Mouse (Mus musculus) spleen, postnatal 10 days (tissue): ENCODE results near the gene Cep95.
"Not testable (repeated sequence)": the region's sequence is repeated elsewhere in the genome, so short reads cannot be mapped to it uniquely, and the experiment has no call there.

Source experiments
- DNase-seq, 2 experiments: peaks; one replicate each; pipeline ENCODE4 v3.0.0; 2021 to 2022; ENCODE audit warnings: low spot score in 2 of 2

The Cep95 gene

DNA sequence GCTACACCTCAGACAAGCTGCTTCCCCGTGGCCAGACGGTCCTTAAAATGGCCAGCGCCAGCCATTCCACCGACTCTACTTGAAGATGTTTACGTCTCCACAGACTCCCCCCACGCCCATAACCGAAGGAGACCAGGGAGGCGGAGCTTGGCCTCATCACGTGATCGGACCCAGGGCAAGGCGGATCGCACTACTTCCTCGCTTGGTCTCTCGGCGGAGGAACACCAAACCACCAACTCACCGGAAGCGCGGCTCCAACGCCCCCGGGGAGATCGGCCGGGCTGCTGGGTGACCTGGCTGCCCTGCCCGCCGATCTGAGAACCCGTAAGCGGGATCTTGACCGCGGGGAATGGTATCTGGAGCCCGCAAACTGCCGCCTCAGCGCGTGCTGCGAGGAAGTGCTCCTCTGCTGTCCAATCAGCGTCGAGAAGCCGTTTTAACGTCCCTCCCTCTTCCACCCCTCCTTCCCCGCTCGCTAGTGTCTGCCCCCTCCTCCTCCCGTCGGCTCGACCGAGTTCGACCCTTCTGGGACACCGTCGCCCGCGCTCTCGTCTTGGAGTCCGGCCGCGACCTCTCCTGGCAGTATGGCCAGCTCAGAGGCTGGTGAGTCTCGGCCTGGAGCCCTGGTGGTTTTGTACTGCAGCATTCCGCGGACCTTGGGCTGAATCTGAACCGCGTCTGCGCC, at the start of gene Cep95, which contains the start of gene Ddx5:
Cep95 (plus strand) TSS at position 478 of the 685 bp plus-strand sequence.
Ddx5 (minus strand) TSS at position 411 of the 685 bp plus-strand sequence.
- peak; percentile 99 to 100 for DNase-seq

DNA sequence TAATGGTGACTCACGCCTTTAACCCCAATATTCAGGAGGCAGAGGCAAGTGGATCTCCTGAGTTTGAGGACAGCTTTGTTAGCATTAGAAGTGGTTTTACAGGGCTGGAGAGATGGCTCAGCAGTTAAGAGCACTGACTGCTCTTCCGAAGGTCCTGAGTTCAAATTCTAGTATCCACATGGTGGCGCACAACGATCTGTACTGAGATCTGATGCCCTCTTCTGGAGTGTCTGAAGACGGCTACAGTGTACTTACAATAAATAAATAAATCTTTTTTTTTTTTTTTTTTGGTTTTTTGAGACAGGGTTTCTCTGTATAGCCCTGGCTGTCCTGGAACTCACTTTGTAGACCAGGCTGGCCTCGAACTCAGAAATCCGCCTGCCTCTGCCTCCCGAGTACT, 48.3 kb upstream of the Cep95 start:
- DNase-seq, result not testable (repeated sequence)

DNA sequence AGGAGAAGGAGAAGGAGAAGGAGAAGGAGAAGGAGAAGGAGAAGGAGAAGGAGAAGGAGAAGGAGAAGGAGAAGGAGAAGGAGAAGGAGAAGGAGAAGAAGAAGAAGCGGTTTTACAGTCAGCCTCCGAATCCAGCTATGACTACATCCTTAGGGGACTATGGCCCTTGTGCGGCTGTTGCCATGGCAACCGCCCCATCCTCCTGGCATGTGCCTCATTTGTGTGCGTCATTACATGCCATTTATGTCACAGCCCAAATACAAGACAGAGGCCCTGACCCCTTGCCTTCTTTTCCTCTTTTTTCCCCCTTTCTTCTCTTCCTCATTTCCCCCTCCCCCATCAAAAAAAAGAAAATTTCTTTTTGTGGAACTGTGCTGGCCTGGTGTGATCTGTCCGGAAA, 47.8 kb upstream of the Cep95 start:
- no peak for DNase-seq

DNA sequence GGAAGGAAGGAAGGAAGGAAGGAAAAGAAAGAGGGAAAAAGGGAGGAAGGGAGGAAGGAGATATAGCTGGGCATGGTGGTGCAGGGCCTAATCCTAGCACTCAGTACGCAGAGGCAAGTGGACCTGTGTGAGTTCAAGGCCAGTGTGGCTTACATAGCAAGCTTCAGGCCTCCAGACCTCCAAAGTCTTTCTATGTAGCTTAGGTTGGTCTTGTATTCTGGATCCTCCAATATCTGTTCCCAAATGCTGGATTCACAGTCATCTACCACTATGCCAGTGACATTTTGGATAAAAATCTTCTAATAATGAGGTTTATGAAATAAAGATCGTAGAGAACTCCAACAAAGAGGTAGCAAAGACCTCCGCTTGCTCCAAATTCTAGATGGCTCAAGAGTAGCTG, 47.2 kb upstream of the Cep95 start:
- DNase-seq, result no peak

DNA sequence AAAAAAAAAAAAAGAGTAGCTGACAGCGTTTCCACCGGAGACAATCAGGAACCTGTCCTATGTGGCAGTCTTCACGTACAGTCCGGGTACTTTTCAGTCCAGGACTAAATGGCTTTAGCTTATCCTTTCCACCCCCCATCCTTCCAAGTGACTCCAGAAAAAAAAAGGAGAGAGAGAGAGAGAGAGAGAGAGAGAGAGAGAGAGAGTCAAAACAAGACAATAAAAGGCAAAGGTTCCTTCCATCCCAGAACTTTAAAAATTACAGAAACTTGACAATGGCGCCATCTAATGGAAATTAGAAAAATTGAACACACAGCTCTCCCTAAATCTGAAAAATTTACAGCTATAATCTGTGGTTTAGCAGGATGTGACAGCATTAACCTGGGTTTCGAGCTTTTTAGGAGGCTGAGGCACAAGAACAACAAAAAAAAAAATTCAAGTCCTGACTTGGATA, 46.6 kb upstream of the Cep95 start:
- no peak for DNase-seq

DNA sequence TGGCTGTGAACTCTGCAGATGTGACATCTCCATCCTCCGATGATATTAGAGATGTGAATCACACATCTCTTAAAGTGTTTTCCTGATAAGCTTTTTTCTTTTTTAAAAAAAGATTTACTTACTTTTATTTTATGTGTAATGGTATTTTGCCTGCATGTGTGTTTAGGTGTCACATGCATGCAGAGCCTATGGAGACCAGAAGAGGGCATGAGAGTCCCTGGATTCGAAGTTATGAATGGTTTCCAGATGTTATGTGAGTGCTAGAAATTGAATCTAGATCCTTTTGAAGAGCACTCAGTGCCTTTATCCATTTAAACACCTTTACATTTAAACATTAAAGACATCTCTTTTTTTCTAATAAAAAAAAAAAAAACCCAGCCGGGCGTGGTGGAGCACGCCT, 44.1 kb upstream of the Cep95 start:
- DNase-seq, result no peak

DNA sequence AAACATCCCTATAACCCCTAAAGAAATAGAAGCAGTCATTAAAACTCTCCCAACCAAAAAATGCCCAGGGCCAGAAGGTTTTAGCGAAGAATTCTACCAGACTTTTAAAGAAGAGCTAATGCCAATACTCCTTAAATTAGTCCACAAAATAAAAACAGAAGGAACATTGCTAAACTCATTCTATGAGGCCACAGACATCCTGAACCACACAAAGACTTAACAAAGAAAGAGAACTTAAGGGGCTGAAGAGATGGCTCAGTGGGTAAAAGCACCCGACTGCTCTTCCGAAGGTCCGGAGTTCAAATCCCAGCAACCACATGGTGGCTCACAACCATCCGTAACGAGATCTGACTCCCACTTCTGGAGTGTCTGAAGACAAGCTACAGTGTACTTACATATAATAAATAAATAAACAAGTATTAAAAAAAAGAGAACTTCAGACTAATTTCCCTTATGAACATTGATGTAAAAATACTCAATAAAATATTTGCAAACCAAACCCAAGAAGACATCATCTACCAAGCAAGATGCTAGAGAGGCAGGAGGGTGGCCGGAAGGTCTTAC, 39.4 kb upstream of the Cep95 start:
- not testable (repeated sequence) for DNase-seq

DNA sequence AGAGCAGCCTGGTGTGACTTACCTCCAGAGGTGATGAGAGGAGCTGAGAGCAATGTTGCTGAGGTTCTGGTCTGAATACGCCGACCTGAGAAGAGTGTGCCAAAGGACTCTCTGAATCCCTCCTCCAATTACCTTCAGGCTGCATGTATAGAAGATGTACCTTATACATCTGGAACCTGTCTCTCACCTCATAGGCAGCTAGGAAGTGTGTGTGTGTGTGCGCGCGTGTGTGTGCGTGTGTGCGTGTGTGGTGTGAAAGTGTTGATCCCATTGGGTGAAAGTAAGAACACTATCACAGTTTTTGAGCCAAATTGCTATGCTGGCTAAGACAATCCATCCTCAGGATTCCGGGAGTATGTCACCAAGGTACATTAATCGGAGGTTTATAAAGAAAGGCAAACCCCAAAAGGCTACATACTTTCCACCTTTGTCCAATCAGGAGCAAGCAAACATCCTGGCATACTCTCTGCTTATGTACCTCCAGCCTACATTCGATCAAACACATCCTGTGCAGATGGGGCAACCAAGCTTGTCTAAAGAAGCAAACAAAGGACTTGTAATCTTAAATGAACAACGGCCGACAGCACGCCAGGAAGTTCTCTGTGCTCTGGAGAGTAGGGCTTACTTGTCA, 38.8 kb upstream of the Cep95 start, which contains the start of gene Pecam1:
Pecam1 (minus strand) TSS at position 508 of the 631 bp plus-strand sequence.
- peak; percentile 26 to 46 for DNase-seq

DNA sequence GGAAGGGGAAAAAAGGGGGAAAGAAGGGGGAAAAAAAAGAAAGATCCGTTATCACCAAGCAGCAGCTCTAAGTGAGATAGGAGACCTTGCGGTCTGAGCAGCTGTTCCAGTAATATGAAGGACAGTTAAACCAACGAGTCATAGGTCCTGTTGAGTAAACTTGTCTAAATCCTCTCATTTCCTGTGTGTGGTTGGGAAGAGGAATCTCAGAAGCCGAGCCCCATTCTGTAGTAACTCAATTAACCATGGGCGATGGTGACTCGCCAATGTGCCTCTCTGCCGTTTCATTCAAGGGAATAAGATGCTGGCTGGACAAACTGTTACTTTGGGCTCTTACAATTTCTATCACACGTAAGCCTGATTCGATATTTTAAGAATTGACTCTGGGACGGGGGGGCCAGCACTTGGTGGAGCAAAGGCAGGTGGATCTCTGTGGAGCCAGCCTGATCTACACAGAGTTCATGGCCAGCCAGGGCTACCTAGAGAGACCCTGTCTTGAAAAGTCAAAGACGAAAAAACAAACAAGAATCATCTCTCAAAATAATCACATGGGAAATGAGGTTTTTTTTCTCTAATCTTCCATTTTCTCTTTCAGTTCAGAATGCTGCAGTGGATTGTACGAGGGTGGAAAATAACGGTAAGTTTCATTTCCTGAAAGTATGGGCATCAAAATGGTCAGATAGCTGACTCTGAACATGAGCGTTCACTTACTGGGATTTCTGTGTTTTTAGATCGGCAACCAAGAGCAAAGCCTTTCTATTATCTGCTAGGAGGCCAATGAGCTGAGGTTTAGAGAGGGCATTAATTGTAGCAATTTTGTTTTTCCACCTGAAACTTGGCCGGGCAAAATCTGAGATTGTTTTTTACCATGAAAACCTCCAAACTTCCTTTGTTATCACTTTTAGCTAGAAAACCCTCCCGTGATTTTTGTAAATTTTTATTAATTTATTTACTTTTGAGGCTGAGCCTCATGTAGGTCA, 37.7 kb upstream of the Cep95 start, which contains the start of gene Milr1:
Milr1 (plus strand) TSS at position 188 of the 980 bp plus-strand sequence.
- no peak for DNase-seq

DNA sequence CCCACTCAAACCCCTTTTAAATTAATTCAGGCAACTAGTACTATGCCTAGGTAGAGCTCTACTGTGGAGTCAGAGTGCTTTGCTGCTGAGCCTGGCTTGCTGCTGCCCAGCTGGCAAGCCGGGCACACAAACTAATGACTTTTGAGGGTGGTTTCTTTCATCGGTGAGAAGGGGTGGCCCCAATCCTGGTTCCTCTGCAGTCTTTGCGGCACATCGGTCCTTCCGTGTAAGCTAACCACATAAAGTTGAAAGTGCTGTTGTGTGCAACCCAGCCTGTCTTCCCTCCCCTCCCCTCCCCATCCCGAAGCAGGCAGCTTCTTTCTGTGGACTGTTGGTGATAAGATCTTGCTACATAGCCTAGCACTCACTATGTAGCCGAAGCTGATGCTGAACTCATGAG, 36.9 kb upstream of the Cep95 start:
- DNase-seq, result peak; percentile 40 to 69

DNA sequence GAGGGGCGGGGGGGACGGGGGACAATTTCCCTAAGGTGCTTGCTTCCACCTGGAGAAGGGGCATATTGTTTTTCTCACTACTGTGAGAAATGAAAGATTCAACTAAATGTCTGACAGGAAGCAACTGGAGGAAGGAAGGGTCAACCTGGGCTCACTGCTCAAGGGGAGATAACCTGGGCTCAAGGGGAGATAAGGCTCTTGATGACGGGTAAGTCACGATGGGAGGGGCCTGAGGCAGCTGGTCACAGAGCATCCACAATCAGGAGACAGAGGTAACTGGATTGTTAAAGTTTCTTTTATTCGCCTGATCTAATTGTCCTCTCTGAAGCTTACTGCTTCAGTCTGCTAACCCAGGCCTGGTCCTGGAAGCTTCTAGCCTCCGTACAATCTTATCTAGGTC, 35.7 kb upstream of the Cep95 start:
- no peak for DNase-seq

DNA sequence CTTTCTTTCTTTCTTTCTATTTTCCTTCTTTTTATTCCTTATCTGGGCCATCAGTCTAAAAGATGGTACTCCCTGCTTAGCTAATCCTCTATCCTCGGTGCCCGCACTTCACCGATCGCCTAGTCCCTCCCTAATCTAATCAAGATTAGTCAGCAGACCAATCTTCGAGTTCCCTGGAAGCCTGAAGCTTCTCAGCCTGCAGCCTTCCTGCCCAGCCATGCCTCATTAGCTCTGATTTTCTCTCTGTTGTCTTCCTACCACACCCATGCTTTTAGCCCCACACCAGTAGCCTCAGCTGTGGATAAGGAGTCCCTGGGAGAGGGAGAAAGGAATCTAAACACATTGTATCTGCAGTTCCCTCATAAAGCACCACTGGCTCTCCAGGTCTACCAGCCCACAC, 33.5 kb upstream of the Cep95 start:
- DNase-seq, result no peak

DNA sequence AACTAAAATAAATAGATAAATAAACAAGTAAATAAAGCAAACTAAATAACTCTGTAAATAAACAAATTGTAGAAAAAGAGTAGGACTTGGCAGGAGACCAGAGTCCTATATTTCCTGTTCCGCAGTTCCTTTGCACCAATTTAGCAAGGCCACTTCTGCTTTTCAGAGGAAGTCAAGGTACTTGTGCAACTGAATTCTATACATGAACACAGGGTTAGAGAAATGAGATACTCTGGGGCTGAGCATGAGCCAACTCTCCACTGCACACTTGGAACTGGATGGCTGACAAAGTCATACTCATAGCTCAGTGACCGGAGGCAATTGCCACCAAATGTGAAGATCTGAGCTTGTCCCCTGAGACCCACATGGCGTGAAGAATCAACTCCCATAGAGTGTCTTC, 30.0 kb upstream of the Cep95 start:
- peak in 1 of 2 experiments; percentile 35 for DNase-seq

DNA sequence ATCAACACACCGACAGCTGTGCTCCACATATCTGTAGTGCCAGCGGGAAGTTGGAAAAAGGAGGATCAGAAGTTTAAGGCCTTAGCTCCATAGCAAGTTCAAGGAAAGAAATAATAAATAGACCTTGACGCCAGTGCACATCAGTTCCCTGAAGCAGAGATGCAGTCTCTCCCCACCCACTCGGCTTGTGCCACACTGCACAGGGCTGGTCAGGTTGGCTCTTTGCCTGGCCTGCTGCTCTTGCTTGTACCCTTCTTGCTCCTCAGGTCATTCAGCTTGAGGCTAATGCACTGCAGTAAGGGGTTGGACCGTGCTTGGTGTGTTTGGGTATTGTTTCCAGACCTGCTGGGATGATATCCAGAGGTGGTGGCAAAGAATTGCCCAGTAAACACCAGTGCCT, 28.5 kb upstream of the Cep95 start:
- peak in 1 of 2 experiments; percentile 50 for DNase-seq

DNA sequence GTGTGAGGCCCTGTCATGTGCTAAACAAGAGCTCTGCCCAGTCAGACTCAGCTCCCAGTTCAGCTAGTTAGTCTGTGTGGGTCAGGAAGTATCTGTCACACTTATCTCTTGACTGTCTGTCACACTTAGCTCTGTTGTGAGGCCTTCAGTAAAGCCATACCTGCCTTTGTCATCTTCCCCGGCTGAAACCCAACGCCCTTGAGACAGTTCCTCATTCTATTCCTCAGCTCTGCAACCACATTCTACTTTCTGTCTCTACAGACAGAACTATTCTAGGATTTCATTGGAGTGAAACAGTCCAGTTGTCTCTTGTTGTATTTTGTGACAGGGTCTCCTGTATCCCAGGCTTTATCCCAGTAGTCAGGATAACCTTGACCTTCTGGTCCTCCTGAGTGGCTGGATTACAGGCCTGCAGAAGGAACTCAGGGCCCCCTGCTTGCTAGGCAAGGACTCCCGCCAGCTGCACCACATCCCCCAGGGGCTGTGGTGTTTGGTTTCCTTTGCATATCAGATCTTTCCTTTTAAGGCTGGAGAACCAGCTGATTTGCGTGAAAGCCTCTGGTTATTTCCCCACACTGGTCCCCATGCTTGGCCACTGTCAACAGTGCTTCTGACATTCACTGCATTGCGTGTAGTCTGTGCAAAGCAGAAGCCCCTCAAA, 26.8 kb upstream of the Cep95 start:
- peak; percentile 31 to 69 for DNase-seq

DNA sequence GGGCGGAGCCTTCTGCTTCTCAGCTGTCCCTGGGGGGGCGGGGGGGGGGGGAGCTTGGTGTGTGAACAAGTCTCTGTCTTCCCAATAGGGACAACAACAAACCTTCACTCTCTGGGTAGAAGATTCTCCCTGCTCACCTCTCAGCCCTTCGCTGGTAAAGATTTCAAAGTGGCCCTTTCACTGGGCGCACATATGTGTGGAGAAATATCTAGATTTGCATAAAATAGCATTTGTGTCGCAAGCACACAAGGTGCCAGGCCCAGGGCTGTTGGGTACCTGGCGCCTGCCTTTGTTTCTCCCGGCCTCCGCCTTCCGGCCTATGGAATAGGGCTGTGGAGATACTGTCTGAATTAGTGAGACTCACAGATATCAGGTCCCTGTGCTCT, 26.3 kb upstream of the Cep95 start:
- DNase-seq, result no peak

DNA sequence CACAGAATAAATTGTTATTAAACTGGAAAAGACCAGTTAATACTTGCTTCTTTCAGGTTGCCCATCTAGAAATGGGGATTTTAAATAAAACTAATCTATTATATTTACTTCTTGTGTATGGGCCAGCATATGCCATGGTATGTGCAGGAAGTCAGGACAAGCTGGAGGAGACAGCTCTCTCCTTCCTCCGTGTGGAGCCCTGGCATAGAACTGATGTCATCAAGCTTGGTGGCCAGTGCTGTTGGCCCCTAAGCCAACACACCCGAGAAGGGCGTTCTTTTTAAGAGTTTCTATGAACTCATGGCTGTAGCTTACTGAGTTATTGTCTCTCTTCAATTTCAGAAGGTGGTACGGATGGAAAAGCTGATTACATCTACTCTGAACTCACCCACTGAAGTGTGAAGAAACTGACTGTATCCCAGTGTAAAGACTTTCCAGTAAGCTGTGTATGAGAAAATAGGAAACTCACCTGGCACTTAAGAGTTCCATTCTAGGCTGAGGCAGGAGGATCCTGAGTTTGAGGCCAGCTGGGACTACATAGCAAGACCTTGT, 22.4 kb upstream of the Cep95 start:
- DNase-seq, result no peak

DNA sequence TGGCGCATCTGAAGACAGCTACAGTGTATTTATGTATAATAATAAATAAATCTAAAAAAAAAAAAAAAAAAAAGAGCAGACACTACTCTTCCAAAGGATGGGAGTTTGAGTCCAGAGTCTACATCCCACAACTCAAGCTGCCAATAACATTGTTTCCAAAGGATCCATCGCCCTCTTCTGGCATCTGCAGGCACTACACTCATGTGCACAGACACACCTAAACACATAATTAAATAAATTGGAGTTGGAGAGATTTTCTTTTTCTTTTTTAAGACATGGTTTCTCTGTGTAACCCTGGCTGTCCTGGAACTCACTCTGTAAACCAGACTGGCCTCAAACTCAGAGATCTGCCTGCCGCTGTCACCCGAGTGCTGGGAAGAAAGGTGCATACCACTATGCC, 21.5 kb upstream of the Cep95 start:
- peak in 1 of 2 experiments; percentile 38 for DNase-seq

DNA sequence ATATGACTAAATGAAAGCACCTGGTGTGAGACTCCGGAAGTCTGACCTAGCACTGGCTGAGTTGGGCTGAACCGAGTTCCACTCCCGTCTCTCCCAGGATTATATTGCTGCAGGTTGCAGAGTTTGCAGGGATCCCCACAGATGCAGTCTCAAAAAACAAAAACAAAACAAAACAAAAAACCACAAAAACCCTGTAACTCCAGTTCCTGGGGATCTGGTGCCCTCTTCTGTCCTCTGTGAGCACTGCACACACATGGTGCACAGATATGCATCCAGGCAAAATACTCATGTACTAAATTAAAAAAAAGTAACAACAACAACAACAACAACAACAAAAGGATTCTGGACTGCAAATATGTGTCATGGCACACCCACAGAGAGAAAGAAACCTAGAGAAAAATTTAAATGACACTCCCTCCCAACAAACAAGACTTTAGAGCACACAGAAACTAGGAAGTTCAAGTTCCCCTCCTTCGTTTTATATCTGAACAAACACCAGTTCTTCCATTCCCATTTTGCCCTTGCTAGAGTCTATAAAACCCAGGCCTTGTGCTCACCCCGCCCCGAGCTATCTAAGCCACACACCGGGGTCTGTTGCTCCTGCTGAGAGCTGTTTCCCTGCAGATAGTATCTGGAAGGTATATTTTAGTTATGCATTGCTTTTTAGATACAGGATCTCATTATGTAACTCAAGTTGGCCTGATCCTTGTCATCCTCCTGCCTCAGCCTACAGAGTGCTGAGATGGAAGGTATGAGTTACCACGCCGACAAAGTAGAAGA, 18.7 kb upstream of the Cep95 start:
- DNase-seq, result peak; percentile 32 to 73

DNA sequence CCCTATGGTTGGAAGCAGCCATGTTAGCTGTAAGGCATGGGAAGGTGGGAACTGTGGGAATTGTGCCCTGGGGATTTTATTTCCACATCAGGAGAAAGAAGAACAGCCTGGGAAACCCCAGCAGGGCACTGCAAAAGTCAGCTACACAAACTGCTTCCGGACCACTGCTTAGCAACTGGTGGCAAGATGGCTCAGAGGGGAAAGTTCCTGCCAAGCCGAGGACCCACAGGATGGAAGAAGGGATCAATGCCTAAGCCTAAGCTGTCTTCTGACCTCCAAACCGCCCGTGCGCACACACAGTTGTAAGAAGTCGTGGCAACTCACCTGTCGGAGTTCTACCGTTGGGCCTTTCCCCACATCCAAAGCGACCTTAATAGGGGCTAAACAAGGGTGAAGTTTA, 16.0 kb upstream of the Cep95 start:
- peak in 1 of 2 experiments; percentile 8 for DNase-seq
